Mouse (Mus musculus) regulatory T cell (primary cell): ENCODE data around the gene Ubiad1.

Source experiments
- in situ Hi-C: fragments of 300-600 bp; cut with MboI, MseI; formaldehyde crosslinking; loops from one replicate; pipeline ENCODE4 v1.15.1; 2025; ENCODE audit warnings: high pct_unique_total_duplicates

The Ubiad1 gene

GRCm38 (mm10) chr4:148453707-148454106 is 9.1 kb upstream of the Ubiad1 start:
- in situ Hi-C loops, result no loop called here

- in situ Hi-C loops, result loop anchor here (10.0 kb wide), 2 partner anchors 414 to 494 kb away; partner anchors contain the start of genes Clcn6 and Mthfr
These were observed 4.3 kb upstream of the Ubiad1 start for GRCm38 (mm10) chr4:148448853-148449245.

GRCm38 (mm10) chr4:148448179-148448852 is 3.7 kb upstream of the Ubiad1 start, which contains the start of gene Mtor:
Gene Mtor (plus strand): TSS chr4:148448611.
- in situ Hi-C loops, result loop anchor here (10.0 kb wide), 2 partner anchors 414 to 494 kb away; partner anchors contain the start of genes Clcn6 and Mthfr

- in situ Hi-C loops, result loop anchor here (10.0 kb wide), 2 partner anchors 408 to 488 kb away; partner anchors contain the start of genes Clcn6 and Mthfr
These were observed 2.0 kb downstream of the Ubiad1 start for GRCm38 (mm10) chr4:148442598-148442997.

- in situ Hi-C loops, result loop anchor here (10.0 kb wide), 2 partner anchors 407 to 487 kb away; partner anchors contain the start of genes Clcn6 and Mthfr
These were observed 2.6 kb downstream of the Ubiad1 start for GRCm38 (mm10) chr4:148441931-148442330.

GRCm38 (mm10) chr4:148435657-148436330 is 8.8 kb downstream of the Ubiad1 start:
- in situ Hi-C loops, result loop anchor here (5.0 kb wide), 1 partner anchor 258 kb away; no protein-coding TSS in a partner anchor

GRCm38 (mm10) chr4:148435106-148435505 is 9.5 kb downstream of the Ubiad1 start:
- in situ Hi-C loops, result loop anchor here (5.0 kb wide), 1 partner anchor 258 kb away; no protein-coding TSS in a partner anchor

- in situ Hi-C loops, result no loop called here
These were observed 10.0 kb downstream of the Ubiad1 start for GRCm38 (mm10) chr4:148434554-148434953.

GRCm38 (mm10) chr4:148433813-148434212 is 10.8 kb downstream of the Ubiad1 start:
- in situ Hi-C loops, result no loop called here

GRCm38 (mm10) chr4:148433336-148433735 is 11.2 kb downstream of the Ubiad1 start:
- in situ Hi-C loops, result no loop called here

- in situ Hi-C loops, result no loop called here
These were observed 12.1 kb downstream of the Ubiad1 start for GRCm38 (mm10) chr4:148432488-148432887.

- in situ Hi-C loops, result no loop called here
These were observed 13.6 kb downstream of the Ubiad1 start for GRCm38 (mm10) chr4:148430880-148431519.

GRCm38 (mm10) chr4:148429686-148430085 is 14.9 kb downstream of the Ubiad1 start:
- in situ Hi-C loops, result no loop called here

- in situ Hi-C loops, result no loop called here
These were observed 15.4 kb downstream of the Ubiad1 start for GRCm38 (mm10) chr4:148429121-148429520.

GRCm38 (mm10) chr4:148428544-148428943 is 16.0 kb downstream of the Ubiad1 start:
- in situ Hi-C loops, result no loop called here

- in situ Hi-C loops, result no loop called here
These were observed 17.4 kb downstream of the Ubiad1 start for GRCm38 (mm10) chr4:148426950-148427850.

GRCm38 (mm10) chr4:148417559-148417958 is 27.0 kb downstream of the Ubiad1 start:
- in situ Hi-C loops, result no loop called here

- in situ Hi-C loops, result no loop called here
These were observed 27.5 kb downstream of the Ubiad1 start for GRCm38 (mm10) chr4:148417074-148417526.

GRCm38 (mm10) chr4:148415575-148415974 is 29.0 kb downstream of the Ubiad1 start:
- in situ Hi-C loops, result no loop called here

GRCm38 (mm10) chr4:148408256-148408975 is 36.2 kb downstream of the Ubiad1 start:
- in situ Hi-C loops, result no loop called here
